Mouse (Mus musculus): ENCODE data around the gene Epha5. TPM values are rescaled to one million over a fixed set of nuclear protein-coding genes. Genes with fewer than 3 reads are reported as not detected.

Gene Epha5
- total and polyA plus RNA-seq, 2 experiments from 2014 or later = 53.9 to 61.3 TPM

DNA sequence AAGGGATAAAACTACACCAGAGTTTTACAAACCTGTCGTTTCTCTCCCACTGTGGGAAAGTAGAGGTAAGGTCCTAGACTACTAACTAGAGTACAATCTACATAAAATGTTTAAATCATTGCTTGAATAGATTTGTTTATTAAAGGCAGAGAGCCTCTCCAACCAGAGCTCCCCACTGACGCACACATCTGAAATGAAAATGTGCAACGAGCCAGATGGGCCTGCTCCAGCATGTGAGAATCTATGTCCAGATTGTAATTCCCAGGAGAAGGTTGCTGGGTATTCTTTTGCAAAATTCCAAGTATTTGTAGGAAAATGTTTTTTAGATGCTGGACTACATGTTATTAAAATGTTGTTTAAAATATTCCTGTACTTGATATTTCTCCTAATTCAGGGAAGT lies 57.8 kb downstream of the Epha5 start:
- Histone ChIP-seq H3K4me2 (ENCODE audit: low read depth, low read length, poor library complexity, severe bottlenecking) (no peak overlapping the region), H3K9me3 (ENCODE audit: low read length) (no peaks in the 10 kb centered on the region), H3K27ac (ENCODE audit: low read depth, low read length) (no peak overlapping the region), H3K4me1 (ENCODE audit: insufficient read depth, low read length) (no peaks in the 10 kb centered on the region), H3K9ac (replicated peaks; ENCODE audit: low read length, poor library complexity, severe bottlenecking) (no peak overlapping the region), H3K4me3 (ENCODE audit: low read depth, low read length) (no peak overlapping the region), H3K36me3 (ENCODE audit: insufficient read depth, low read length) (no peaks in the 10 kb centered on the region), H3K27me3 (ENCODE audit: insufficient read depth, low read length) (no peaks in the 10 kb centered on the region)
- WGBS = 75% methylated on average over 3 of the region's 3 CpGs
- DNase-seq (ENCODE audit: low spot score) (no peak), ATAC-seq (ENCODE audit: low FRiP score) (no peak)
- TF ChIP-seq CTCF (IDR thresholded peaks at IDR 0.05) = no peak

DNA sequence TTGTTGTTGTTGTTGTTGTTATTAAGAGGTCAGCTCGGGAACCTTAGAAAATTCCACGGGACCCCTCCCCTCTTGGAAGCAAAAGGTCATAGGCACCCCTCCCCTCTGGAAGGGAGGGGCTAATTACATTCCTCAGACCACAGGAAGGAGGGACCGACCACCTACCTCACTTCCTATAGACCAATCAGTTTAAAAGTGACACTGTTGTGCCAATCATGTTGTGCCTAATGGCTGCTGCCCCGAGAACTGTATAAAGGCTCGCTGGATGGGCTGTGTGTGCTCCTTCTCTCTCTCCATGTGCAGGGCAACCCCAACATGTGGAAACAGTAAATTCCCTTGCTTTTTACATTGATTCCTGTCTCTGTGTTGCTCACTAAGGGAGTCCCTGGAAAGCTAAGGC lies 64.1 kb downstream of the Epha5 start:
- no peak for ATAC-seq (ENCODE audit: low FRiP score)
- TF ChIP-seq CTCF (IDR thresholded peaks at IDR 0.05) = no peak

DNA sequence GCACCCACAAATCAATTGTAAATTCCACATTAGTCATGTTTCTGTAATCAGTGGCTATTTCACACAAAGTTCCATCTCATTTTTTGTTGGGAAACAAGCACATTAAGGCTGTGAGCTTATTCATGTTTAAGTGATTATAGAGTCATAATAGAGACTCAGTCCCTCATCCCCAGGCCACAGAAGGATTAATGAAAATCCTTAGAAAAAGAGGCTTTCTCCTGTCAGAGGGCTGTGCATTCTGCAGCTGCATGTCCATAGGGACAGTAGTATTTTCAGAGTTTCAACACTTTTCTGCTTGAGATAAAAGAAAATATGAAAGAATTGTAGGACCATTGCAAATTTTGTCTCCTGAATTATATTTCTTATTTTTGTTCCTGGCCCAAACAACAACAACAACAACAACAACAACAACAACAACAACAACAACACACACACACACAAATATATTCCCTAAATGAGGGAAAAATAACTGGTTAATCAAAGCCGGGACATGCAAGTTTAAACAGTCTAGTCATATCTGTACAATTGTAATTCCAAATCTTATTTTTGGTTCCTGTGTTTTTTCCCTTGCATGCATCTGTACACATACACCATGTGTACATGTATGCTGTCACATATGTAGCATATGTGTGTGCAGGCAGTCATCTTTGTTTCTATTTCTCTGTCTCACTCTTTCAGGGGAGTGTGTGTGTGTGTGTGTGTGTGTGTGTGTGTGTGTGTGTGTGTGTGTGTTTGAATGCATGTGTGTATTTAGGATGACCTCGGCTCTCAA lies 70.3 kb downstream of the Epha5 start:
- TF ChIP-seq CTCF (IDR thresholded peaks at IDR 0.05) = no peak
- WGBS = 79% methylated on average over 2 of the region's 2 CpGs
- DNase-seq (ENCODE audit: low spot score) = no peak
- no peak overlapping the region for H3K27ac ChIP-seq (ENCODE audit: low read depth, low read length)
- no peak for ATAC-seq (ENCODE audit: low FRiP score)
- H3K4me3 ChIP-seq (ENCODE audit: low read depth, low read length) = no peak overlapping the region
- H3K9ac ChIP-seq (replicated peaks; ENCODE audit: low read length, poor library complexity, severe bottlenecking) = no peak overlapping the region
- H3K27me3 ChIP-seq (ENCODE audit: insufficient read depth, low read length) = no peaks in the 10 kb centered on the region
- H3K4me2 ChIP-seq (ENCODE audit: low read depth, low read length, poor library complexity, severe bottlenecking) = no peak overlapping the region
- no peaks in the 10 kb centered on the region for H3K4me1 ChIP-seq (ENCODE audit: insufficient read depth, low read length)
- H3K9me3 ChIP-seq (ENCODE audit: low read length) = no peaks in the 10 kb centered on the region
- no peaks in the 10 kb centered on the region for H3K36me3 ChIP-seq (ENCODE audit: insufficient read depth, low read length)

More for the DNA sequence above, 64.1 kb downstream of the Epha5 start:
- Histone ChIP-seq H3K27ac (ENCODE audit: low read depth, low read length) (no peak overlapping the region), H3K4me1 (ENCODE audit: insufficient read depth, low read length) (no peaks in the 10 kb centered on the region), H3K9me3 (ENCODE audit: low read length) (no peaks in the 10 kb centered on the region), H3K36me3 (ENCODE audit: insufficient read depth, low read length) (no peaks in the 10 kb centered on the region), H3K4me2 (ENCODE audit: low read depth, low read length, poor library complexity, severe bottlenecking) (no peak overlapping the region), H3K4me3 (ENCODE audit: low read depth, low read length) (no peak overlapping the region), H3K9ac (replicated peaks; ENCODE audit: low read length, poor library complexity, severe bottlenecking) (no peak overlapping the region), H3K27me3 (ENCODE audit: insufficient read depth, low read length) (no peaks in the 10 kb centered on the region)
- no peak for DNase-seq (ENCODE audit: low spot score)
- 60% methylated on average over 5 of the region's 5 CpGs for WGBS

DNA sequence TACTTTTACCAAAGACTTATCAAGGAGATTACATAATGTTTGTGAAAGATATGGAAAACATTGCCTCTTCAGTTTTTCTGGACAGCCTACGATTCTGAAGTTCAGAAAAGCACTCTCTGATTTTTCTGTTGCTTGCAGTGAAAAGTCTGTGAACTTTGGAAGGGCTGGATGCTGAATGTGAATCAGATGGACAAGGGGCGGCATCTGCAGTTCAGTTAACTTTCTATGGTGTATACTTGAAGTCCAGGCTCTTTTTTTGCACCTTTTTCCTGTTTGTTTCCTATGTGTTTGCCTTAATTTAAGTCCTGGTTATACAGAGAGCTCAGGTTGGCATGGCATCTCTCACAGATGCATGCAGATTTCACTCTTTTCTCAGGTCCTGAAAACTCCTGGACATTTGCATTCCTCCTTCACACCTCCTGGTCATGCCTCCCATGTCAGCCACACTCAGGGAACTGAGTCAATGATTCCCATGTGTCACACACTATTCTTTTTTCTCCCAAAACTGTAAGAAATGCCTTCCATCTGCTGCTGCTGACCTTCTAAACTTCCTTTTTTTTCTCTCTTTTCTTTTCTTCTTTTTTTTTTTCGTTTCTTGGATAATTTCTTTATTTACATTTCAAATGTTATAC lies 81.2 kb downstream of the Epha5 start:
- no peak for TF ChIP-seq CTCF (IDR thresholded peaks at IDR 0.05)
- ATAC-seq (ENCODE audit: low FRiP score) (no peak), DNase-seq (ENCODE audit: low spot score) (no peak)
- no peaks in the 10 kb centered on the region for H3K36me3 ChIP-seq (ENCODE audit: insufficient read depth, low read length)
- H3K9me3 ChIP-seq (ENCODE audit: low read length) = no peaks in the 10 kb centered on the region
- H3K4me1 ChIP-seq (ENCODE audit: insufficient read depth, low read length) = no peaks in the 10 kb centered on the region
- no peak overlapping the region for H3K9ac ChIP-seq (replicated peaks; ENCODE audit: low read length, poor library complexity, severe bottlenecking)
- H3K4me2 ChIP-seq (ENCODE audit: low read depth, low read length, poor library complexity, severe bottlenecking) = no peak overlapping the region
- no peak overlapping the region for H3K27ac ChIP-seq (ENCODE audit: low read depth, low read length)
- no peaks in the 10 kb centered on the region for H3K27me3 ChIP-seq (ENCODE audit: insufficient read depth, low read length)
- no peak overlapping the region for H3K4me3 ChIP-seq (ENCODE audit: low read depth, low read length)
- WGBS = 81% methylated on average over 3 of the region's 3 CpGs

DNA sequence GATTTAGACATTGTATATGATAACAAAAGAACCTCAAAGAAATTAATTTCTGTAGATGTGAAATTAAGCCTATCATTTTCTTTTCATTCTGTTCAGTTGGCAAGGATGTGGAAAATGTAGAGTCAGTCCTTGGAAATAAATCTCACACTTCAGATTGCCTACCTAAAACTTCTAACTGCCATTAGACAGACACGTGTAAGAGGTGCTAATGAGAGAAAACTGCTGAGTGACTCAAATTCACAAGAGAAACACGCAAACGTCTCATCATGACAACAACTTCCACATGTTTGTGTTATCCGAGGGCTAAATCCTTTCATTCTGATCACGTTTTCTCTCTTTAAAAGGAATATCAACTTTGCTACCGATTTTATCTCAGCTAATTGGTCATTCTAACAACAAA lies 82.7 kb downstream of the Epha5 start:
- 80% methylated on average over 6 of the region's 6 CpGs for WGBS
- Histone ChIP-seq H3K9me3 (ENCODE audit: low read length) (no peaks in the 10 kb centered on the region), H3K9ac (replicated peaks; ENCODE audit: low read length, poor library complexity, severe bottlenecking) (no peak overlapping the region), H3K4me2 (ENCODE audit: low read depth, low read length, poor library complexity, severe bottlenecking) (no peak overlapping the region), H3K36me3 (ENCODE audit: insufficient read depth, low read length) (no peaks in the 10 kb centered on the region), H3K27me3 (ENCODE audit: insufficient read depth, low read length) (no peaks in the 10 kb centered on the region), H3K4me1 (ENCODE audit: insufficient read depth, low read length) (no peaks in the 10 kb centered on the region), H3K4me3 (ENCODE audit: low read depth, low read length) (no peak overlapping the region), H3K27ac (ENCODE audit: low read depth, low read length) (no peak overlapping the region)
- DNase-seq (ENCODE audit: low spot score) (no peak), ATAC-seq (ENCODE audit: low FRiP score) (no peak)
- TF ChIP-seq CTCF (IDR thresholded peaks at IDR 0.05) = no peak

DNA sequence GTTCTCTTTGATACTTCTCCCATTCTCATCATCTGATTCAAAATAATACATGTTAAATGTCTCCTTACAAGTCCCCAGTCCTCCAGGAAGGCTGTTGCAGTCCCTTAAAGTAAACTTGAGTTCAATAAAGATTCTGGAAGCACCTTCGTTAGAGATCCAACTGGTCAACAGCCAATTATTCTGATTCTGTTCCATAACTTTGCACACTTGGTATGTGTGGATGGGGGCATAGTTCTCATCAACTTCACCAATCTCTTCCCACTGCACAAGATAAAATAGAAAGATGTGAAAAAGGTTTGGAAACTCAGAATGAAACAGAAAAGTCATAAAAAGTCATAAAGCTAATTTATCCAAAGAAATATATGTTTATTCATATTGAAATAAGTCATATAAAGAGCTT lies 85.6 kb downstream of the Epha5 start:
- Histone ChIP-seq H3K36me3 (ENCODE audit: insufficient read depth, low read length) (no peaks in the 10 kb centered on the region), H3K4me2 (ENCODE audit: low read depth, low read length, poor library complexity, severe bottlenecking) (no peak overlapping the region), H3K9ac (replicated peaks; ENCODE audit: low read length, poor library complexity, severe bottlenecking) (no peak overlapping the region), H3K9me3 (ENCODE audit: low read length) (no peaks in the 10 kb centered on the region), H3K4me3 (ENCODE audit: low read depth, low read length) (no peak overlapping the region), H3K4me1 (ENCODE audit: insufficient read depth, low read length) (no peaks in the 10 kb centered on the region), H3K27ac (ENCODE audit: low read depth, low read length) (no peak overlapping the region), H3K27me3 (ENCODE audit: insufficient read depth, low read length) (no peaks in the 10 kb centered on the region)
- DNase-seq (ENCODE audit: low spot score) (no peak), ATAC-seq (ENCODE audit: low FRiP score) (no peak)
- TF ChIP-seq CTCF (IDR thresholded peaks at IDR 0.05) = no peak
- 87% methylated on average over 1 of the region's 1 CpGs for WGBS

Data from midbrain, postnatal 0 days (tissue).